Mouse (Mus musculus): ENCODE measurements around the gene Pnkp. TPM values are rescaled to one million over a fixed set of nuclear protein-coding genes. Genes with fewer than 3 reads are reported as not detected.
A peak's percentile ranks its signal among the peaks of the same experiment; 100 is the strongest.

Pnkp gene
- total RNA-seq, 4 experiments from 2014 or later, result 17.8 to 20.6 (median 19.6) TPM

- no peak for DNase-seq (ENCODE audit: low spot score)
These were observed 4.5 kb upstream of the Pnkp start for GRCm38 (mm10) chr7:44852259-44853027.

GRCm38 (mm10) chr7:44853065-44853464 lies 3.9 kb upstream of the Pnkp start:
- no peak for DNase-seq (ENCODE audit: low spot score)

GRCm38 (mm10) chr7:44853596-44854355 lies 3.2 kb upstream of the Pnkp start:
- DNase-seq (ENCODE audit: low spot score), result no peak

- peak; percentile 89 for DNase-seq (ENCODE audit: low spot score)
These were observed 2.4 kb upstream of the Pnkp start for GRCm38 (mm10) chr7:44854356-44855031.

GRCm38 (mm10) chr7:44855036-44855435 lies 1.9 kb upstream of the Pnkp start:
- no peak for DNase-seq (ENCODE audit: low spot score)

GRCm38 (mm10) chr7:44856265-44856916 lies 548 bp upstream of the Pnkp start:
- DNase-seq (ENCODE audit: low spot score), result no peak

GRCm38 (mm10) chr7:44857905-44858304 lies 966 bp downstream of the Pnkp start:
- DNase-seq (ENCODE audit: low spot score), result no peak

GRCm38 (mm10) chr7:44859896-44860295 lies 3.0 kb downstream of the Pnkp start:
- no peak for DNase-seq (ENCODE audit: low spot score)

GRCm38 (mm10) chr7:44860576-44861428 lies 3.9 kb downstream of the Pnkp start:
- DNase-seq (ENCODE audit: low spot score), result no peak

- no peak for DNase-seq (ENCODE audit: low spot score)
These were observed 4.5 kb downstream of the Pnkp start for GRCm38 (mm10) chr7:44861429-44861816.

GRCm38 (mm10) chr7:44862434-44862833 lies 5.5 kb downstream of the Pnkp start:
- DNase-seq (ENCODE audit: low spot score), result no peak

- DNase-seq (ENCODE audit: low spot score), result no peak
These were observed 6.3 kb downstream of the Pnkp start for GRCm38 (mm10) chr7:44863210-44863609.

GRCm38 (mm10) chr7:44863982-44864494 lies 7.1 kb downstream of the Pnkp start:
- DNase-seq (ENCODE audit: low spot score), result no peak

- DNase-seq (ENCODE audit: low spot score), result no peak
These were observed 7.9 kb downstream of the Pnkp start for GRCm38 (mm10) chr7:44864595-44865542.

- DNase-seq (ENCODE audit: low spot score), result peak; percentile 66
These were observed 9.5 kb downstream of the Pnkp start for GRCm38 (mm10) chr7:44866276-44867009.

- no peak for DNase-seq (ENCODE audit: low spot score)
These were observed 10.2 kb downstream of the Pnkp start for GRCm38 (mm10) chr7:44867010-44867702.

GRCm38 (mm10) chr7:44867802-44868201 lies 10.9 kb downstream of the Pnkp start:
- no peak for DNase-seq (ENCODE audit: low spot score)

GRCm38 (mm10) chr7:44868465-44868864 lies 11.5 kb downstream of the Pnkp start:
- DNase-seq (ENCODE audit: low spot score), result no peak
